Mouse (Mus musculus) CD4-positive, CD25-positive, alpha-beta regulatory T cell, adult 9 weeks (primary cell): ENCODE data around the gene Ergic2. TPM values are rescaled to one million over a fixed set of nuclear protein-coding genes. Genes with fewer than 3 reads are reported as not detected.

Source experiments
- polyA plus RNA-seq: library from polyadenylated mRNA; unstranded; fragments of 100-300 nt; shearing (Covaris generic); gene quantifications from one replicate; pipeline ENCODE4 v1.2.1, GENCODE M21; 2017

Gene Ergic2
- polyA plus RNA-seq: 142 TPM

GRCm38 (mm10) chr6:148211897-148212680 is at the start of gene Ergic2:
Gene Ergic2 (minus strand): TSS chr6:148212374.

Other genes starting within 250 kb of the Ergic2 start
- gene Far2, start 165.1 kb downstream of the Ergic2 start, polyA plus RNA-seq: 2.2 TPM
- gene Tmtc1, start 232.0 kb upstream of the Ergic2 start, polyA plus RNA-seq: not detected